Mouse (Mus musculus) limb, embryonic 13.5 days (tissue): Measurements from ENCODE around the gene Nup98. TPM values are rescaled to one million over a fixed set of nuclear protein-coding genes. Genes with fewer than 3 reads are reported as not detected.

Source experiments
- ATAC-seq: fragments of 200-750 bp; cut with Nextera tagmentation; 2 replicates; pipeline ENCODE4 v1.8.0; 2017; ENCODE audit warnings: low read depth, moderate number of reproducible peaks, moderate TSS enrichment; ENCODE audit not compliant: low FRiP score
- H3K27ac ChIP-seq: fragments of 300-500 bp; sonication (generic); 2 replicates; pipeline ENCODE4 v1.5.1; 2015; ENCODE audit warnings: inconsistent platforms, mild to moderate bottlenecking, moderate library complexity
- H3K27me3 ChIP-seq: fragments of 300-500 bp; sonication (generic); 2 replicates; pipeline ENCODE4 v1.6.1; 2015; ENCODE audit warnings: mild to moderate bottlenecking, inconsistent platforms
- H3K36me3 ChIP-seq: fragments of 300-500 bp; sonication (generic); 2 replicates; pipeline ENCODE4 v1.6.1; 2015; ENCODE audit warnings: inconsistent platforms, mild to moderate bottlenecking, moderate library complexity
- H3K4me1 ChIP-seq: fragments of 300-500 bp; sonication (generic); 2 replicates; pipeline ENCODE4 v1.6.1; 2015; ENCODE audit warnings: inconsistent platforms
- H3K4me2 ChIP-seq: fragments of 300-500 bp; sonication (generic); replicated peaks from 2 replicates; pipeline ENCODE4 v1.6.1; 2015; ENCODE audit warnings: inconsistent platforms, mild to moderate bottlenecking, moderate library complexity
- H3K4me3 ChIP-seq: fragments of 300-500 bp; sonication (generic); 2 replicates; pipeline ENCODE4 v1.5.1; 2015; ENCODE audit warnings: moderate library complexity, mild to moderate bottlenecking, inconsistent platforms
- H3K9ac ChIP-seq: fragments of 300-500 bp; sonication (generic); 2 replicates; pipeline ENCODE4 v1.6.1; 2015; ENCODE audit warnings: mild to moderate bottlenecking, inconsistent platforms
- H3K9me3 ChIP-seq: fragments of 300-500 bp; sonication (generic); 2 replicates; pipeline ENCODE4 v1.6.1; 2016; ENCODE audit warnings: inconsistent platforms
- WGBS: fragments of 180-500 bp; shearing (Covaris S2); methylation state at CpG from one replicate; pipeline ENCODE4 v1.1.7; 2015; 5-methylcytosine and 5-hydroxymethylcytosine counted together
- polyA plus RNA-seq: library from polyadenylated mRNA; unstranded; fragments of >200 nt; fragmentation: Nextera tagmentation; extraction: Ambion mirVana; gene quantifications from 2 replicates; pipeline ENCODE4 v1.2.1, GENCODE M21; 2015

The Nup98 gene
- polyA plus RNA-seq, 1 experiment from 2014 or later: 42.9 TPM

DNA sequence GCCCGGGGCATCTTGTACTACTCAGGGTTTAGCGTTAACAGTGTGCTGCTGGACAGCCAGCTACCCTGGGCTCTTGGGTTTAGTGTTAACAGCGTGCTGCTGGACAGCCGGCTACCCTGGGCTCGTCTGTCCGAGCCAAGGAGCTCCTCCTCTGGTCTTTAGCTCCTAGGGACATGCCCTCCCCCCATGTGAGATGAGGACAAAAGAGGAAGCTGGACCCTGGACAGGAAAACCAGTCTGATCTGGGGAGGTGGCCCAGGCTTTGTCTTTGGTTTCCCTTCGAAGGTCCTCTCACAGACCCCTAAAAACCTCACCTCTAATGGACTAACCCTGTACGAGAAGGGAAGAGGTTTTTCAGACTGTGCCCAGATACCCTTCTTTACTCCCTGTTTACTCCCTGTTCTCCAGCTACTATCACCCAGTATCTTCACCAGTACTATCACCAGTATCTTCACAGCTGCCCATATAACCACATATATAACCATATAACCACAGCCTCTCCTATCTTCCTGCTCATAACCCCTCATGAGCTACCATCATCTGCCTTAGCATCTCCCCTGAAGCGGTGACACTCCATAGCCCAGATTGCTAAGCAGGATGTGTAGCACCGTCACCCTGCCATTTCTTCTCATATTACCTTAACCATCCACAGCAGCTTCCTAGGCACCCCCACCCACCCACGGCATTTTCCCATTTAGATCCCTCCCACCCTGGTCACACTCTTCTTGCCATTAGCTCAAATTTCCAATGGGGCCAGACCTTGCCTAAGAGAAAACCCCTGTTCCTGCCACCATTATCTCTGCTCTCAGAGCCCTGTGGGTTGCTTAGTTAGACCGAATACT, 37.2 kb upstream of the Nup98 start:
- WGBS: 42% methylated on average over 12 of the region's 12 CpGs
- H3K9me3 ChIP-seq: no peaks in the 10 kb centered on the region
- H3K27me3 ChIP-seq: no peaks in the 10 kb centered on the region
- H3K4me3 ChIP-seq: peak overlapping the region; percentile 79
- peaks cover 49% of the 10 kb centered on the region for H3K4me1 ChIP-seq
- H3K27ac ChIP-seq: no peak overlapping the region
- H3K9ac ChIP-seq: peak overlapping the region; percentile 85; the same call in 1 of the 2 replicates
- 0 out of 2 replicates have a peak, but pooled peaks cover 4% of the 10 kb centered on the region for H3K36me3 ChIP-seq
- H3K4me2 ChIP-seq: peak overlapping the region; percentile 87
- no peak for ATAC-seq

DNA sequence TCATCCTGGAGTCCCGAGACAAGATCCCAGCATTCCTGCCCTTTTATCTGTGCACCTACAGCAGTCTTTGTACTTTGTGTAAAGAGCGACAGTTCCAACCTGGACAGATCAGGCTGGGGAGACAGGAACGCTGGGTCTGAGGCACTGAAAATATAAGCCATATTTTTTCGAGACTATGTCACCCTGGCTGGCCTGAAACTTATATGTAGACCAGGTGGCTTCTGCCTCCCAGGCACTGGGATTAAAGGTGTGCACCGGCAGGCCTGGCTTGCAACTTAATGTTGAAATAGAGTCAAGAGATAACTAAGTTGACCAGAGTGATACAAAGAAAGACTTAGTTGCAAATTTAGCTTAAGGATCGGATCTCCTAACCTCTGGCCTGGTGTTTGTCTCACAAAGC, 36.3 kb upstream of the Nup98 start:
- 46% methylated on average over 6 of the region's 6 CpGs for WGBS
- Histone ChIP-seq H3K36me3 (peaks cover 12% of the 10 kb centered on the region), H3K4me1 (peaks cover 48% of the 10 kb centered on the region), H3K4me2 (no peak overlapping the region), H3K9me3 (no peaks in the 10 kb centered on the region), H3K27me3 (no peaks in the 10 kb centered on the region), H3K4me3 (no peak overlapping the region), H3K27ac (no peak overlapping the region), H3K9ac (peak overlapping the region; percentile 51)
- ATAC-seq: no peak

DNA sequence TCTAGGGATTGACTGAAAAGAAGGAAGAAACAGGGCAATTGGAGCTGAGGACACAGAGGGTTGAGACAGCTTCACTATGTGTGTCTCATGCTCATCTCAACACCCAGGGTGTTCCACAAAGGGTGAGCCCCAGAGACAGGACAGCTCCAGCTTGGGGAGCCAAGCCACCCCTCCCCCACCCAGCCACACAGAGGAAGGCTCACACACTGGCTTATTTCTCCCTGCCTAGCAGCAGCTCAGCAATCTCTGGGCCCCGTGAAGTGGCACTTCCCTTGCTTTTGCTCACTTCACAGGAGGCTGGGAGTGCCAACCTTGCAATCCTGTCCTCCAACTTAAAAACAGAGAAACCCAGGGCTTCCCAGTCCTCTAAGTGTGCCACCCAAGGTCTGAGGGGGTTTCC, 35.8 kb upstream of the Nup98 start:
- Histone ChIP-seq H3K27ac (0 out of 2 replicates have a peak overlapping the region, but pooled peaks have one; percentile 12), H3K36me3 (peaks cover 17% of the 10 kb centered on the region), H3K9me3 (no peaks in the 10 kb centered on the region), H3K4me1 (peaks cover 45% of the 10 kb centered on the region), H3K9ac (peak overlapping the region; percentile 51), H3K4me2 (no peak overlapping the region), H3K4me3 (no peak overlapping the region), H3K27me3 (no peaks in the 10 kb centered on the region)
- 11% methylated on average over 1 of the region's 1 CpGs for WGBS
- ATAC-seq: no peak

DNA sequence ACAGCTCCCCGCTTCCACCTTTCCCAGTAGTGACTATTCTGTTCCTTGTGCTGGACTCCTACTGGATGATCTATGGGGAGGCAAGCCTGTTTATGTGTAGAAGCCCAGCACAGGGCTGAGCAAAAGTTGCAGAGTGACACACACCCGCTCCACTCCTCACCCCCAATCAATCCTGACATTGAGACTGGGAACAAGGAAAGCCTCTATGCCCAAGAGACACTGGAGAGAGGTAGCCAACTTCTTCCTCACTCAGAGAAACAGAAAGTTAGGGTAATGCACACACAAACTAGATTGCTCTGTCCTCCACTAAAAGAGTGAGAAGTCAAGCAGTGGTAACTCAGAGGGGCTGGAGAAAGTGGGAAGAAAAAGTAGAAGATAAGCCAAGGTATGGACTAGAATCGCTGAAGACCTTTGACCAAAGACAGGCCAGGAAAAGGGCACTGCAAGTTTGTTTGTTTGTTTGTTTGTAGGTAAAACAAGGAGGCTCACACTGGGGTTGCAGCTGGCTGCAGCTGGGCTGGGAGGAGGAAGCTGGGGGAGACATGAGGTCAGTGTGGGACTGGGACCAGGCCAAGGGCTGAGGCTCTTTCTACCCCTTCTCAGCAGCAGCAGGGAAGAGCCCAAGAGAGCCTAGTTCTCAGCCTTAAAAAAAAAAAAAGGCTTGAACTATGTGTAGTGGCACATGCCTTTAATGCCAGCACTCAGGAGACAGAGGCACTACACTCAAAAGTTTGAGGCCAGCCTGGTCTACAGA, 35.0 kb upstream of the Nup98 start:
- Histone ChIP-seq H3K27me3 (no peaks in the 10 kb centered on the region), H3K9ac (no peak overlapping the region), H3K4me1 (peaks cover 45% of the 10 kb centered on the region), H3K36me3 (peaks cover 25% of the 10 kb centered on the region), H3K27ac (no peak overlapping the region), H3K9me3 (no peaks in the 10 kb centered on the region), H3K4me3 (no peak overlapping the region), H3K4me2 (no peak overlapping the region)
- WGBS: 88% methylated on average over 3 of the region's 3 CpGs
- ATAC-seq: no peak

DNA sequence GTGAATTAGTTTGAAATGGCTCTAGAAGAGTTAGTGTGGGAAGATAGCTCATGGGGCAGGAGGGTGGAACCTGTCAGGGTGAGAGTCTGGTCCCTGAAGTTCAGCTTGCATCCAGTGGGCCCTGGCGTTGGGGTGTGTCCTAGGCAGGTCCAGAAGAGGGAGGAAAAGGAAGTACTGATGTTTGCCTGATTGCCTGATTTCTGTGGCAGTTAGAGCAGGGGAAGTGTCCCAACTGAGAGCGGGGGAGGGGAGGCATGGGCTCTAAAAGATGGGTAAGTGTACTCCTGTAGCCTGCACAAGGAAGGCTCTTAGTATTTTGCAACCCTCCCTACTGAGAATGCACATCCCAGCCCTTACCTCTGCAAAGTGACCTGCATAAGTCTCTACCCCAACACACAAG, 33.9 kb upstream of the Nup98 start:
- 70% methylated on average over 2 of the region's 2 CpGs for WGBS
- Histone ChIP-seq H3K4me2 (no peak overlapping the region), H3K9ac (no peak overlapping the region), H3K9me3 (no peaks in the 10 kb centered on the region), H3K27ac (no peak overlapping the region), H3K36me3 (peaks cover 36% of the 10 kb centered on the region), H3K4me1 (peaks cover 42% of the 10 kb centered on the region), H3K4me3 (no peak overlapping the region), H3K27me3 (no peaks in the 10 kb centered on the region)
- no peak for ATAC-seq

DNA sequence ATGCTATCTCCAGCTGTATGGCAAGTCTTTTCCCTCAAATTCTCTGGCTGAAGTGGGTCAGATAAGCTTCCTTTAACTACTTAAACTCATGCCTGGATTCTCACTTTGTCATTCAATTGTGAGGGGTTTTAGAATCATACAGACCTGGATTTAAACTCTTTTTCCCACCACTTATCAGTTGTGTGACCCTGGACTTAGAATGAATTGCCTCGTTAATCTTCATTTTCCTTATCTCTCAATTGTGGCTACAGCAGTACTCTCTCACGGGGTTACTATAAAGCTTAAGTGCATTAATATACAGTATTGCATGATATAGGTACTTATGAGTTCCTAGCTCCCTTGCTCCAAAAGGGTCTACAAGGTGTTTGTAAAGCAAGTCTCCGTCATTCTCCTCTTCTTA, 32.9 kb upstream of the Nup98 start:
- no peaks in the 10 kb centered on the region for H3K9me3 ChIP-seq
- H3K9ac ChIP-seq: no peak overlapping the region
- 83% methylated on average over 3 of the region's 3 CpGs for WGBS
- H3K36me3 ChIP-seq: peaks cover 46% of the 10 kb centered on the region
- ATAC-seq: no peak
- no peak overlapping the region for H3K27ac ChIP-seq
- no peaks in the 10 kb centered on the region for H3K27me3 ChIP-seq
- H3K4me2 ChIP-seq: no peak overlapping the region
- no peak overlapping the region for H3K4me3 ChIP-seq
- H3K4me1 ChIP-seq: peaks cover 32% of the 10 kb centered on the region

DNA sequence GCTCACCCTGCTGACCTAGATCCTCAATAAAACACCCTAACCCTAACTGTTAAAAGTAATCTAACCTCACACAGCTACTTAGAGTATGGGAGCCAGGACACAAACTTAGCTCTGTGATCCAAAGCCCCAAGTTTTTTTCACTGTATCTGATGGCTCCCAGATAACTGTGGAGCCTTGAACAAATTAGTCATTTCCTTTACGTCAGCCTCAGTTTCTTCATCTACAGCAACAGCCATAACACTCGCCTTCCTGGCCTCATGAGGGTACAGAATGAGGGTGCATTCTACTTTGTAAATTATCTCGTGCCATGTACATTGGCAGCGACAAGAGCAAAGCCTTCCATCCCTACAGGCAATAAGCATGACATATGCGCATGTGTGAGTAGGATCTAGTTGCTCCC, 32.4 kb upstream of the Nup98 start:
- Histone ChIP-seq H3K4me2 (no peak overlapping the region), H3K36me3 (peaks cover 51% of the 10 kb centered on the region), H3K27ac (no peak overlapping the region), H3K27me3 (no peaks in the 10 kb centered on the region), H3K9ac (no peak overlapping the region), H3K4me3 (no peak overlapping the region), H3K4me1 (peaks cover 27% of the 10 kb centered on the region), H3K9me3 (no peaks in the 10 kb centered on the region)
- 82% methylated on average over 5 of the region's 5 CpGs for WGBS
- no peak for ATAC-seq

DNA sequence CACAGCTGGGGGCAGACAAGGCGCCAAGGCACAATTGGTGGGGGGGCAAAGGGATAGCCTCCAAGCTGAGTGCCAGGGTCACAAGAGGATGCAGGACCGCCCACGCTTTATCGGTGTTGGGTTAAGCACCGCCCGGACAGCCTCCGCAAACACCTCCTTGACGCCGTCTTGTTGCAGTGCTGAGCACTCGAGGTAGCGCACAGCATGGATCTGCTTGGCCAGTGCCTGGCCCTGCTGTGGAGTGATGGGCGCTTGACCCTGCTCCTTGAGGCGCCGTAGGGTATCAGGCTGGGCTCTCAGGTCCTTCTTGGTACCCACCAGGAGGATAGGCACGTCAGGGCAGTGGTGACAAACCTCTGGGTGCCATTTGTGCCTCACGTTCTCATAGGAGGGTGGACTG, 29.6 kb upstream of the Nup98 start:
- Histone ChIP-seq H3K27me3 (no peaks in the 10 kb centered on the region), H3K4me3 (no peak overlapping the region), H3K4me1 (0 out of 2 replicates have a peak, but pooled peaks cover under 1% of the 10 kb centered on the region), H3K36me3 (peaks cover 77% of the 10 kb centered on the region), H3K9me3 (no peaks in the 10 kb centered on the region), H3K9ac (no peak overlapping the region), H3K4me2 (no peak overlapping the region), H3K27ac (no peak overlapping the region)
- WGBS: 93% methylated on average over 16 of the region's 16 CpGs
- ATAC-seq: no peak

DNA sequence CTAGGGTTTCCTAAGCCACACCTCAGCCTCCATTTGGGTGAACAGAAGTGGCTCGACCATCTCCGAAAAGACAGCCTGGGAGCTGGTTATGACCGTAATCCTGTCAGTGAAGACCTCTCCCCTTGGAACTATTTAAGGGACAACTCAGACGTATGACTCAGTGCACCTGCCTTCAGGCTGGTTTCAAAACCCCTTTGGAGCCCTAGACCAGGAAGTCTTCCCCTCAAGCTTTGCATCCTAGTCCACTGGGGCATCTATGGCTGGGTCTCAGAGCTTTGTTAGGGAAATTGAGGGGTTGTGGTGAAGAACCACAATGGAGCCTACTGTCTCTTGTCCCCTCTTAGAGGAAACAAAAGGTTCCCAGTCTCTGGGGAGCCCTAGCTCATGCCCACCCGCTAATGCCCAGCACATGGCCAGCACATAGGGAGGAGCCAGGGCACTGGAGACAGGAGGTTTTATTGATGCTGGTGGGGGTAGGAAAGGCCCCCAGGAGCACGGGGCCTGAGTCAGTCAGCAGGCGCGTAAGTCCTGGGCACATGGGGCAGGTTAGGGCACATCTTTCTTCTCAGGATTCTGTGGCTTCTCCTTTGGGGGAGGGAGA, 28.8 kb upstream of the Nup98 start:
- Histone ChIP-seq H3K9me3 (no peaks in the 10 kb centered on the region), H3K27me3 (no peaks in the 10 kb centered on the region), H3K4me2 (no peak overlapping the region), H3K4me3 (no peak overlapping the region), H3K9ac (no peak overlapping the region), H3K4me1 (no peaks in the 10 kb centered on the region), H3K27ac (no peak overlapping the region), H3K36me3 (peaks cover 81% of the 10 kb centered on the region)
- ATAC-seq: no peak
- WGBS: 83% methylated on average over 8 of the region's 8 CpGs

DNA sequence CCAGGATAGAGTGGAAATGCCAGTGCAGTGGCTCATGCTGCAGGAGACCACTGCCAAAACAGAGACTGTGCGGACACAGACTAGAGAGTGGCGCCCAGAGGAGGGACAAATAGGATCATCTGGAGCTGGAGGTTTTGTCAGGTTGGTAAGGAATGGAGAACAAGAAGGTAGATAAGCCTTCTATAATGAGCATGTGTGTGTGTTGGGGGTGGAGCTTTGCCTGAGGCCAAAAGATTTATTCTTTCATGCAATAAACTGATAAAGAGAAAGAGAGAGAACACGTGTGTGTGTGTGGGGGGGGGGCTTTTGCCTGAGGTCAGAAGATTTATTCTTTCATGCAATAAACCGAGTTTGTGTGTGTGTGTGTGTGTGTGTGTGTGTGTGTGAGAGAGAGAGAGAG, 23.1 kb upstream of the Nup98 start:
- no peaks in the 10 kb centered on the region for H3K4me1 ChIP-seq
- no peak overlapping the region for H3K27ac ChIP-seq
- WGBS: 72% methylated on average over 4 of the region's 4 CpGs
- H3K4me3 ChIP-seq: no peak overlapping the region
- no peaks in the 10 kb centered on the region for H3K27me3 ChIP-seq
- no peak for ATAC-seq
- no peak overlapping the region for H3K4me2 ChIP-seq
- H3K36me3 ChIP-seq: peaks cover 79% of the 10 kb centered on the region
- no peak overlapping the region for H3K9ac ChIP-seq
- H3K9me3 ChIP-seq: peaks cover 3% of the 10 kb centered on the region; the same call in 1 of the 2 replicates

DNA sequence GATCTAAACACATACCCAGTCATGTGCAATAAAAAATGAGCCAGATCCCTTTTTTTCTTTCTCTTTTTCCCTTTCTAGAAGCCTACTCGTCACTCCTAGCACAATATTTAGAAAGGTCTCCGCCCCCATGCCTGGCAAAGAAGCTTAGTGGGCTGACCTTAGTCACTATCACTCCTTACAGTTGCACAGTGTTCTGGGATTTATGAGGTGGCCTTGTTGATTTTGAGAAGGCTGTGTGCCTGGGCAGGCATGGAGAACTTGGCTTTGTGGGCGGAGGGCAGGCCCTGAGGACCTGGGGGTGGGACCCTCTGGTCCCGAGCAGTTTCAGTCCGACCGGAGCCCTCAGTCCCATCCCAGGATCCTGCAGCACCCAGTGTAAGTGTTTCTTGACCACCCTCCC, 19.8 kb upstream of the Nup98 start:
- Histone ChIP-seq H3K36me3 (peaks cover 65% of the 10 kb centered on the region), H3K4me3 (no peak overlapping the region), H3K9ac (no peak overlapping the region), H3K27me3 (no peaks in the 10 kb centered on the region), H3K27ac (no peak overlapping the region), H3K4me1 (no peaks in the 10 kb centered on the region), H3K9me3 (peaks cover 3% of the 10 kb centered on the region; the same call in 1 of the 2 replicates), H3K4me2 (no peak overlapping the region)
- ATAC-seq: no peak
- 91% methylated on average over 6 of the region's 6 CpGs for WGBS

DNA sequence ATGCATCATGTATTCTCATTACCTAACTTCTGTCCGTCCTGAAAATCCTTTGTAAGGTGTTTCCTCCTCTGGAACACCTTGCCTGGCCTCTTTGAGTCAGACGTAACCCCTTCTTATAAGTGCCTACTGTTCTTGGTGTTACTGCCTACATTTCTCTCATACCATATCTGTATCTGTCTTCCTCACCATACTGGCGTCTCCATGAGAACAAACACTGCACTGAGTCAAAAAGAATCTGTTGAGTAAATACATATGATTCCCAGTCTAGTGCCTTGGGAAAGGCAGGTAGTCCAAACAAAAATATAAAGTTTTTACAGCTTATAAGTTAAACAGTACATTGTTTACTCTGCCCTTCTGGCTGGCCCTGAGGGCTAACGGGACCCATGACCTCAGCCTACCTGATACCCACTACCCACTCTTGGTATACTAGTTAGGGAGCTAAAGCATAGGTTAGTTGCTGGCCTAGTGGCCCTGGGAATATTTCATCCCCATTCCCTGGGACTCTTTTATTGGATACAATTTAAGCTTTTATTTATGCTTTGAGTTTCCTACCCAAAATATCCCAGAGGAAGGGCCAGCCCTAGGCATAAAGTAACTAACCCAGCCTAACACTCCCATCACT, 18.2 kb upstream of the Nup98 start:
- Histone ChIP-seq H3K4me3 (no peak overlapping the region), H3K9me3 (peaks cover 3% of the 10 kb centered on the region; the same call in 1 of the 2 replicates), H3K27ac (no peak overlapping the region), H3K27me3 (no peaks in the 10 kb centered on the region), H3K36me3 (peaks cover 57% of the 10 kb centered on the region), H3K4me2 (no peak overlapping the region), H3K4me1 (peaks cover 6% of the 10 kb centered on the region), H3K9ac (no peak overlapping the region)
- no peak for ATAC-seq
- WGBS: 90% methylated on average over 4 of the region's 4 CpGs
